Mouse (Mus musculus): Measurements from ENCODE around the gene Amt. TPM values are rescaled to one million over a fixed set of nuclear protein-coding genes. Genes with fewer than 3 reads are reported as not detected.
A peak's percentile ranks its signal among the peaks of the same experiment; 100 is the strongest.

Amt gene
- polyA plus RNA-seq, 1 experiment, result 84.2 TPM

- DNase-seq, result peak; percentile 52
- Histone ChIP-seq H3K4me3 (ENCODE audit: insufficient read depth, low read depth, low read length) (peak overlapping the region; percentile 88), H3K27me3 (replicated peaks; ENCODE audit: control insufficient read depth, insufficient read depth, low read length) (no peaks in the 10 kb centered on the region), H3K27ac (ENCODE audit: insufficient read depth, low read depth, low read length) (peak overlapping the region; percentile 97), H3K4me1 (ENCODE audit: control insufficient read depth, insufficient read depth, low read length) (peaks cover 26% of the 10 kb centered on the region; the same call in 1 of the 2 replicates), H3K36me3 (ENCODE audit: control insufficient read depth, insufficient read depth, low read length) (peaks cover 6% of the 10 kb centered on the region)
- 4% methylated on average over 20 of the region's 20 CpGs for WGBS
- no peak for TF ChIP-seq CTCF (conservative IDR thresholded peaks at IDR 0.05; ENCODE audit: insufficient read depth, insufficient read length, low read depth, low read length)
- no peak for TF ChIP-seq POLR2A (IDR thresholded peaks at IDR 0.05; ENCODE audit: low read depth, low read length)
Observed at GRCm38 (mm10) chr9:108339886-108340257, 43.2 kb downstream of the Amt start.

- TF ChIP-seq POLR2A (IDR thresholded peaks at IDR 0.05; ENCODE audit: low read depth, low read length) (no peak), CTCF (conservative IDR thresholded peaks at IDR 0.05; ENCODE audit: insufficient read depth, insufficient read length, low read depth, low read length) (no peak)
- Histone ChIP-seq H3K4me1 (ENCODE audit: control insufficient read depth, insufficient read depth, low read length) (peaks cover 29% of the 10 kb centered on the region; the same call in 1 of the 2 replicates), H3K4me3 (ENCODE audit: insufficient read depth, low read depth, low read length) (peak overlapping the region; percentile 88), H3K27ac (ENCODE audit: insufficient read depth, low read depth, low read length) (peak overlapping the region; percentile 97), H3K36me3 (ENCODE audit: control insufficient read depth, insufficient read depth, low read length) (peaks cover 3% of the 10 kb centered on the region; the same call in 1 of the 2 replicates), H3K27me3 (replicated peaks; ENCODE audit: control insufficient read depth, insufficient read depth, low read length) (no peaks in the 10 kb centered on the region)
- peak; percentile 56 for DNase-seq
- 16% methylated on average over 10 of the region's 10 CpGs for WGBS
Observed at GRCm38 (mm10) chr9:108340258-108341138, 43.8 kb downstream of the Amt start.

GRCm38 (mm10) chr9:108341139-108341475, 44.5 kb downstream of the Amt start:
- H3K4me3 ChIP-seq (ENCODE audit: insufficient read depth, low read depth, low read length), result peak overlapping the region; percentile 18
- peak overlapping the region; percentile 97 for H3K27ac ChIP-seq (ENCODE audit: insufficient read depth, low read depth, low read length)
- no peak for DNase-seq
- peaks cover 29% of the 10 kb centered on the region; the same call in 1 of the 2 replicates for H3K4me1 ChIP-seq (ENCODE audit: control insufficient read depth, insufficient read depth, low read length)
- no peak for TF ChIP-seq CTCF (conservative IDR thresholded peaks at IDR 0.05; ENCODE audit: insufficient read depth, insufficient read length, low read depth, low read length)
- TF ChIP-seq POLR2A (IDR thresholded peaks at IDR 0.05; ENCODE audit: low read depth, low read length), result no peak
- WGBS, result 30% methylated on average over 5 of the region's 5 CpGs
- no peaks in the 10 kb centered on the region for H3K27me3 ChIP-seq (replicated peaks; ENCODE audit: control insufficient read depth, insufficient read depth, low read length)
- peaks cover 3% of the 10 kb centered on the region; the same call in 1 of the 2 replicates for H3K36me3 ChIP-seq (ENCODE audit: control insufficient read depth, insufficient read depth, low read length)

- Histone ChIP-seq H3K36me3 (ENCODE audit: control insufficient read depth, insufficient read depth, low read length) (peaks cover 1% of the 10 kb centered on the region; the same call in 1 of the 2 replicates), H3K27me3 (replicated peaks; ENCODE audit: control insufficient read depth, insufficient read depth, low read length) (no peaks in the 10 kb centered on the region), H3K4me3 (ENCODE audit: insufficient read depth, low read depth, low read length) (peak overlapping the region; percentile 20), H3K27ac (ENCODE audit: insufficient read depth, low read depth, low read length) (peak overlapping the region; percentile 97), H3K4me1 (ENCODE audit: control insufficient read depth, insufficient read depth, low read length) (peaks cover 31% of the 10 kb centered on the region; the same call in 1 of the 2 replicates)
- DNase-seq, result no peak
- TF ChIP-seq POLR2A (IDR thresholded peaks at IDR 0.05; ENCODE audit: low read depth, low read length) (no peak), CTCF (conservative IDR thresholded peaks at IDR 0.05; ENCODE audit: insufficient read depth, insufficient read length, low read depth, low read length) (no peak)
Observed at GRCm38 (mm10) chr9:108341801-108342200, 45.1 kb downstream of the Amt start.

GRCm38 (mm10) chr9:108342301-108342831, 45.7 kb downstream of the Amt start:
- Histone ChIP-seq H3K27ac (ENCODE audit: insufficient read depth, low read depth, low read length) (peak overlapping the region; percentile 97), H3K36me3 (ENCODE audit: control insufficient read depth, insufficient read depth, low read length) (peaks cover 1% of the 10 kb centered on the region; the same call in 1 of the 2 replicates), H3K4me3 (ENCODE audit: insufficient read depth, low read depth, low read length) (no peak overlapping the region), H3K27me3 (replicated peaks; ENCODE audit: control insufficient read depth, insufficient read depth, low read length) (no peaks in the 10 kb centered on the region), H3K4me1 (ENCODE audit: control insufficient read depth, insufficient read depth, low read length) (peaks cover 31% of the 10 kb centered on the region; the same call in 1 of the 2 replicates)
- WGBS, result 14% methylated on average over 5 of the region's 5 CpGs
- TF ChIP-seq POLR2A (IDR thresholded peaks at IDR 0.05; ENCODE audit: low read depth, low read length) (no peak), CTCF (conservative IDR thresholded peaks at IDR 0.05; ENCODE audit: insufficient read depth, insufficient read length, low read depth, low read length) (no peak)
- DNase-seq, result peak; percentile 93

GRCm38 (mm10) chr9:108343331-108343730, 46.7 kb downstream of the Amt start:
- peak overlapping the region; percentile 90 for H3K27ac ChIP-seq (ENCODE audit: insufficient read depth, low read depth, low read length)
- WGBS, result 43% methylated on average over 3 of the region's 3 CpGs

GRCm38 (mm10) chr9:108343835-108344234, 47.2 kb downstream of the Amt start:
- H3K4me1 ChIP-seq (ENCODE audit: control insufficient read depth, insufficient read depth, low read length), result peaks cover 26% of the 10 kb centered on the region; the same call in 1 of the 2 replicates
- WGBS, result 94% methylated on average over 1 of the region's 1 CpGs
- DNase-seq, result no peak
- H3K27ac ChIP-seq (ENCODE audit: insufficient read depth, low read depth, low read length), result peak overlapping the region; percentile 90; the same call in 1 of the 2 replicates
- TF ChIP-seq POLR2A (IDR thresholded peaks at IDR 0.05; ENCODE audit: low read depth, low read length) (no peak), CTCF (conservative IDR thresholded peaks at IDR 0.05; ENCODE audit: insufficient read depth, insufficient read length, low read depth, low read length) (no peak)
- H3K4me3 ChIP-seq (ENCODE audit: insufficient read depth, low read depth, low read length), result no peak overlapping the region
- H3K36me3 ChIP-seq (ENCODE audit: control insufficient read depth, insufficient read depth, low read length), result peaks cover 1% of the 10 kb centered on the region; the same call in 1 of the 2 replicates
- no peaks in the 10 kb centered on the region for H3K27me3 ChIP-seq (replicated peaks; ENCODE audit: control insufficient read depth, insufficient read depth, low read length)

More at GRCm38 (mm10) chr9:108343331-108343730, 46.7 kb downstream of the Amt start:
- peaks cover 29% of the 10 kb centered on the region; the same call in 1 of the 2 replicates for H3K4me1 ChIP-seq (ENCODE audit: control insufficient read depth, insufficient read depth, low read length)
- H3K36me3 ChIP-seq (ENCODE audit: control insufficient read depth, insufficient read depth, low read length), result peaks cover 1% of the 10 kb centered on the region; the same call in 1 of the 2 replicates
- peak; percentile 18 for DNase-seq
- H3K27me3 ChIP-seq (replicated peaks; ENCODE audit: control insufficient read depth, insufficient read depth, low read length), result no peaks in the 10 kb centered on the region
- no peak for TF ChIP-seq POLR2A (IDR thresholded peaks at IDR 0.05; ENCODE audit: low read depth, low read length)
- TF ChIP-seq CTCF (conservative IDR thresholded peaks at IDR 0.05; ENCODE audit: insufficient read depth, insufficient read length, low read depth, low read length), result no peak
- no peak overlapping the region for H3K4me3 ChIP-seq (ENCODE audit: insufficient read depth, low read depth, low read length)
